Mouse (Mus musculus): ENCODE measurements around the gene Mtmr2.
A peak's percentile ranks its signal among the peaks of the same experiment; 100 is the strongest.
"Not testable (repeated sequence)": the region's sequence is repeated elsewhere in the genome, so short reads cannot be mapped to it uniquely, and the experiment has no call there.

Mtmr2 gene

DNA sequence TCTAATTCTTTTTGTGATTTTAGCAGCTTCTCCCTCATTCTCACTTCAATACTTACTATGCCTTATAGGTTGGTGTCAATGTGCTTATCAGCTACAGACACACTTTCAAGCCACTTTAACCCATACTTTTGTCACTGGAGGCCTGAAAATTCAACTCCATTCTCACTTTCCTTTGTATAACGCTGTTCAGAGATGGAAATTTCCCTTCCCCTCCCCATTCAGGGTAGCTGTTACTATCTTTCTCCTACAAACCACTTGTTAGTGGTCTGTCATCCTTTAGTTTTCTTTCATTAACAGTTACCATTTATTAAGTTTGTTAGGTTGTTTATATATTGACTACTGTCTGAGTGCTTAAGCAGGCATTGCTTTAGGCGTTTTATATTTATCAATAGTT, at the start of gene Mtmr2:
Gene Mtmr2, plus strand, starts transcription at position 7 of the 394 bp plus-strand sequence.
- no peak for DNase-seq

DNA sequence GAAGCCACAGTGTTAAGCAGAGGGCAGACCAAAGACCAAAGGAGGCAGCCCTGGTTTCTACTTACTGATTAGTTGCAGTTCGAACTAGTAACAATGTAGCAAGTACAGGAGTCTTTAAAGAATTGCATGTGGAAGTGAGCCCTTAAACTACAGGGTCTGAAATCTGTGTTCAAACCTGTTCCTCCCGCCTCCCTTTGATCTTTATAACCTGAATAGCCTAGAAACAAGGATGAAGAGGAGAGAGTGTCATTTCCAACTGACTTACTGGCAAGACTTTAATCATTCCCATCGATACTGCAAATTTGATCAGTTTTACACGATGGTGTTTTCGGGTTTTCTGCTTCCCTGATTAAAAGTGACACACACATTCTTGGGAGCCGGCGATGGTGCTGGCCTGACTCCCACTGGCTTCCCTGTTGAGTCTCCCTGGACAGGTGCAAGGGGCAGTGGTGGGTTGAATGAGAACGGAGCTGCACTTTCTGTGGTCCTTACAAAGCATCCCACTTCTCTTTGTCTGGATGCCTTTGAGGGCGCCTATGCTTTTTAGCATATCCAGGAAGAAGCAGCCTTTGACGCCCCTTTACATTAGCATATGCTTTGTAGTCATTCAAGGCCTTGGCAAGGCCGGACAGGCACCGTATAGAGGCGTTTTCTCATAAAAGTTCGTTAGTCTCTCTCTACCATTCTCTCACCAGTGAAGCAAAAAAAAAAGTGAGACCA, 49.0 kb upstream of the Mtmr2 start:
- DNase-seq = no peak

DNA sequence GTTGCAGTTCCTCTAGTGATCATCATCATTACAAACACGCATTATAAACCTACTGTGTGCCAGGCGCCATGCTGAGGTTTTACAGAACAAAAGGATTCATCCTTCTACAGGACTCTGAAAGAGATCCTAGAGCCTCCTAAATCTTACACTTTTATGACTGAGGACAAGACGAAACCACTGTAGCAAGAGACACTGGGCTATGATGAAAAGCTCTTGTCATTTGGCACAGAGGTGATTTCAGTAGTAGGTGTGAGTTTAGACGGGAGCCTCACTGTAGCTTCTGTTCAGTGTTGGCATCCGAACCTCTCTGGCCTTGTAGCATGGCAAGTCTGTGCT, 48.5 kb upstream of the Mtmr2 start:
- no peak for DNase-seq

DNA sequence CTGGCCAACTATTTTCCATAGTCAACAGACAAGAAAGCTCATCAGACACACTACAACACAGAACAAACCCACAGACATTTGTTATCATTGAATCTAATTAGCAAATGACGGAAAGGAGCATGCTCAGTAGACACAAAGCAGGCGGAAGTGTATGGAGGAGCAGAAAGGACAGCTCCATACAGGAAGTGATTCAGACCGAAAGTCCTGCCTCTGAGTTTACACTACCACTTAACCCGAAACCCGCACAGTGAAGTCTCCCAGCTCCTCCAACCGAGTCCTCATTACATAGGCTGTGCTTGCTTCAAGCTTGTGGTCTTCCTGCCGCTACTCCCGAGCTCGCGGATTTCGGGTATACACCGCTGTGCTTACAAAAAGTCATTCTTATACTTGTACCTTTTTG, 46.4 kb upstream of the Mtmr2 start:
- DNase-seq = no peak

DNA sequence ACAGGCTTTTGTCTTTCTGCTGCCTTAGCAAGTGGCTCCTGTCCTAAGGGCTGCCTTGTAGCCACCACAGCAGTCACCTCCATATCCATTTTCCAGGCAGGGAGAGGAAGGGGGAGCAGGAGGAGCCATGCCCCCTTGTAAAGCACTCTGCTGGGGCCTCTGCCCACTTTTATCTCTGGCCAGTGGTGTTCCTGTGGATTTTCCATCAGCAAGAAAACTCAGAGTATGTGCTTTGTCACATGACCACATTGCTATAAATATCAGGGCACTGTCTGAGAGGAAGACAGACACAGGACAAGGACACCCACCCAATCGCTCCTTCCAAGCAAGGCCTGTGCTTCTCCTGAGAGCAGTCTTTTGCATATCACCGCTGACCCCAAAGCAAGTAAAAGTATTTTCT, 45.1 kb upstream of the Mtmr2 start:
- no peak for DNase-seq

DNA sequence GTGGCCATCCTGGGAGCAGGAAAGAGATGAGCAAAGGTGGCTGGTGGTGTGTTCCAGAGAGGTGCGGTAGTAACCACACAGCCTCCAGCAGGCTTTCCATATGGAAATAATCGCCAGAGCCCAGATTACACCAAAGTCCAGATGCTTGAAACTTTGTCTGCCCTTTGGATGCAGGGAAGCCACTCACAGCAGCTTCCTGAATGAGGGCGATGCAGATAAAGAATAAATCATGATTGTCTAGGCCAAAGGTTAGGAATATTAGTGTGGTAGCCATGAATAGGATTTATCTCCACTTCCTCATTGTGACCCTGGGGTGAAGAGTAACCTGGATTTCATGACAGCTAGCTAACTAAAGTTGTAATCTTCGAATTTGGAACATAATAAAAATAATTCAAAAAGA, 43.3 kb upstream of the Mtmr2 start:
- no peak for DNase-seq

DNA sequence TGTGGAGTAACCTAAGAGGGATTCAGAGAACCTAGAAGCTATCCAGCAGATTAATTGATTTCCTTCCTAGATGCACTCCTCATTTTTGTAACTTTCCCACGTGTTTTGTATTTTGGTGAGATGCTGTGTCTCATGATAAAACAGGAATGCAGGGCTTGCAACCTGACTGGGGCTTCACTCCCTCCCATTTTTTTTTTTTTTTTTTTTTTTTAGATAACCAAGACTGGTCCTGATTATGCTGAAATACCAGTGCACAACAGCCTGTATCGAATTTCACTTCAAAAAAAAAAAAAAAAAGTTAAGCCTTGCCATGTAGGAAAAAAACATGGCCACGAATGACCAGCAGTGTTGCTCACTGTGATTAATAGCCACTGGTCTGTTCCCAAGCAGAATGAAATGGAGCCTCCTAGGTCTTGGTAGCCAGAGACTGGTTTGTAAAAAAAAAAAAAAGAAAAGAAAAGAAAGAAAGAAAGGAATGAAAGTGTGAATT, 41.1 kb upstream of the Mtmr2 start:
- DNase-seq = no peak

DNA sequence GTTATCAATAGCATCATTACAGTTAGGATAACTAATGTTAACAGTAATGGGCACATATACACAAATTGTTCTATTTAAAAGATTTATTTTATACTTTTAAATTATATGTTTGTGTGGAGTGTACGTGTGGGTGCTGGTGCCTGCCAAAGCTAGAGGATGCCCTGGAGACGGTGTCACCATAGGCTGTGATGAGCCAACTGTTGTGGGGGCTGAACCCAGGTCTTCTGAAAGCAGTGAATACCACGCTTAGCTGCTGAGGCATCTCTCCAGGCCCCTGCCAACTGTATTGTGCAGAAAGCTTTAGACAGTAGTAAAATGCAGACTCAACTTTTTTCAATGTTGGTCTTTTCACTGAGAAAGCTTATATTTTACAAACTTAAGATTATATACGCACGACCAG, 38.8 kb upstream of the Mtmr2 start:
- no peak for DNase-seq

DNA sequence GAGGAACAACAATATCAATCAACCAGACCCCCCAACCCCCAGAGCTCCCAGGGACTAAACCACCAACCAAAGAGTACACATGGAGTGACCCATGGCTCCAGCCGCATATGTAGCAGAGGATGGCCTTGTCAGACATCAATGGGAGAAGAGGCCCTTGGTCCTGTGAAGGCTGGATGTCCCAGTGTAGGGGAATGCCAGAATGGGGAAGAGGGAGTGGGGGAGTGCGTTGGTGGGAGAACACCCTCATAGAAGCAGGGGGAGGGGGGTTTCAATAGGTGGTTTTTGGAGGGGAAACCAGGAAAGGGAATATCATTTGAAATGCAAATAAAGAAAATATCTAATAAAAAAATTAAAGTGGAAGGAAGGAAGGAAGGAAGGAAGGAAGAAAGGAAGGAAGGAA, 32.3 kb upstream of the Mtmr2 start:
- not testable (repeated sequence) for DNase-seq

DNA sequence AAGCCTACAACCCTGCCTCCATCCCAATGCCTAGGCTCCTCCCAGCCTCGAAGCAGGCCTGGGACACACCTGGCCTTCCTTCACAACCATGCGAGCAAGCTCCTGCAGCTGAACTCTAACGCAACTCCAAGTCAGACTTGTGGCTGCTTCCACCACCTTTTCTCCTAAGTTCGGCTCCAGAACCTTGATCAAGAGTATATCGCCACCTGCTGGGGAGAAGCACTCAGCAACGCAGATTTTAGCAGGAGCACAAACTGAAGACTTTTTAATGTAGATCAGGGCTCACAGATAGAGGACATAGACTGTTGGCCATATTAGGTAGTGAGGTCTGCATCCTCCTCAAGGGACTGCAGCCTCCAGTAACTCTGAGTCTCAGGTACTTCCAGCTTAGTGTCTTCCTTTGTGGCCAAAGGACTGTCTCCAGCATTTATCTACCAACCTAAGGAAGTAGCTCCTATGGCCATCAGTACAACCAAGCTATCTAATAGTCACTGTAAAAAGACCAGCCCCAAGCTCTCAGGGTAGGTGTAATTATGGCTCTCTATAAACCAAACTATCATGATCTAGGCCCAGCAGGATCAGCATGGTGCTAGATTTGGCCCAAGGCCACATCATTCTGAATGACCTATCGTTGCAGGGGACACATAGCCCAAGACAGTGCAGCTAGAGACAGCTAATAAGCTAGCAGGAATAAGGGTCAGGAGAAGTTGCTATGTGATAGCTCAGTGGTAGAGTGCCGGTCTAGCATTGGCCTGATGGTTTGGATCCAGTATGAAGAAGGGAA, 31.7 kb upstream of the Mtmr2 start:
- peak; percentile 85 to 89 for DNase-seq

DNA sequence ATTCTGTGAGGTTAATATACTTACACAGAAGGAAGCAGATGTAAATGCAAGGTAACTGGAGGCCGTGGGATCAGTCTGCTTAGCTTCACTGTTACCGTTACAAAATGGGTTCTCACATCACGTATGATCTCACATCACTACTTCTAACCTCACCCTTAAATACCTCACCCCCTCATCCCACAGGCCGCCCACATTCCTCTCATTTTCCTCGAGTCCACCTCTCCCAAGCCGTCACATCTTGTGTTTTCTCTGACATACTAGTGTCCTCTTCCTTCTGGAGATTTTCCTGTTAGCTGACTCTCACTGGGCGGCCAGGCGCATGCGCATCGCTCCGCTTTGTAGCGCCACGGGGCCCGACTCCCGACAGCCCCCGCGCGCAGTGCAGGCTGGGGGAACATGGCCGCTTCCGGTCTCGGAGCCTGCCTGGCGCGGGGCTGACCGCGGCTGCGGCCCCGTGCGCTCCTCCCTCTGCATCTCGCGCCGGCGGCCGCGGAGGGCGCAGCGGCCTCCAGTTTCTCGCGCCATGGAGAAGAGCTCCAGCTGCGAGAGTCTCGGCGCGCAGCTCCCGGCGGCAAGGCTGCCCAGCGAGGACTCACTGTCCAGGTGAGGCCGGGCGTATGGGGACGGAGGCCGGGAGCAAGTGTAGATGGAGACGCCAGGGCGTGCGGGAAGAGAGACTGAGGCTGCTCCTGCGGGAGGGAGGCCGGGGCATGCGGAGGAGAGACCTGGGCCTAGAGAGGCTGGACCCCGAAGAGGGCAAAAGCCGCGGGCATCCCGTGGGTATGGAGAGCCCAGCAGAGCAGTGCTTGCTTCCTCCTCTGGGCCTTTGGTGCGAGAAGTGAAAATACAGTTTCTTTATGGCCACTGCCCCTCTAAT, 826 bp downstream of the Mtmr2 start:
- DNase-seq = peak; percentile 97 to 99

DNA sequence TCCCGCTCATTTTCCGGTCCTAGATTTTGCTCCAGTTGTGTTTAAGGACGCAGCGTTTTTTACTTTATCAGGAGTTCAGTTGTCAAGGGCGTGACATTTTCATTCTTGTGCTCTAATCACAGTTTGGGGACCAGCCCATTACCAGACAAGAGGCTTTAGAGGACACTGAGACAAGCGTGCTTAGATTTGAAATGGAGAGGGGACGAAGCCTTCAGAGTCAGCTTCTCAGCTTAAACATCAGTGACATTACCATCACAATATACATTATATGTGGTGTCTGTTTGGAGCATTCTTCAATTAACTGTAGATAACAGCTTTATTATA, 1.4 kb downstream of the Mtmr2 start:
- no peak for DNase-seq

DNA sequence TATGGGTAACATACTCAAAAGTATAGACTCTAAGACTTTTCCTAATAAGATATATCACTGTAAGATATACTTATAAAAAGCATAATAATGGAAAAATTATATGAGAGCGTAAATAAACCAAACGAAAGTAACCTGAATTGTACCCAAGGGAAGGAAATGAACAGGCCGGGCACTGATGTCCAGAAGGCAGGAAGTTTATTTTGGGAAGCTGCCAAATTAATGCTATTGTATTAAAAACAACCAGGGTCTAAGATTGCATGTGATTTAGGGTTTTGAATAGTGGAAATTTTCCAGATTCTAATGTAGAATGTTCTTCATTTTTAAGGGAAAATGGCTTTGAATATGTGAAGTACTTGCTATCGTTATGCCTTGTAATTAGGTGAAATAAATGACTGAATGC, 4.3 kb downstream of the Mtmr2 start:
- DNase-seq = peak; percentile 17 to 76

DNA sequence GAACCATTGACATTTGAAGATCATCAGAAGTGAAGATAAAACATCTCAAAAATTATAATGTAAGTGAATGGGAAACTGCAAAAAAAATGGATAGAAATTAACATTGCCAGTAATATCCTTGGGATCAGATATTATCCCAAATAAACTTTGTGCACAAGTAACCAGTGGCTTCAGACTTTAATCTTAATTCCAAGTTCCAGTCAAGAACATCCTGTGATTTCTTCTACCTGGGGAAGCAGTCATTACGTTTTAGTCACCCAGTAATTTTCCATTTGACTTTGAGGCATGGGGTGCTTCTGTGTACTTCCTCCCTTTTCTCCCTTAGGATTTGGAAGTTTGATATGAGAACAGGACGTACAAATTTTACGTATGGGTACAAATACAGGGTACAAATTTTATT, 12.2 kb downstream of the Mtmr2 start:
- peak in 1 of 2 experiments; percentile 52 for DNase-seq

DNA sequence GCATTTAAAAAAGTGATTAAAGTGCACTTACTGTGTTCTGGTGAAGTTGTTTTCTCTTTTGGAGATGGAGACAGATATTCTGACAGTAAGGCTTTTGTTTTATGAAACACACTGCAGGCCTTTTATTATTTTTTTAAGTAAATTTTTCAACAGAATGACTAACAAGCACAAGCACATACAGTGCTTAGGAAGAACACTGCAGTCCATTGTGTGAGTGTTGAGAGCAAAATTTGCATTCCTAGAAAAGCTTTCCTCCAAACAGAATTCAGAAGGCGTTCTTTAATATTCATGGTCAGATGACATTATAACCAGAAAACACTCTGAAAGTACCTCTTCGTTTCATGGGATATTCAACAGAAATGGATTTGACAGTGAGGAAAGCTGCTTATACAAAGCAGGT, 17.4 kb downstream of the Mtmr2 start:
- no peak for DNase-seq

DNA sequence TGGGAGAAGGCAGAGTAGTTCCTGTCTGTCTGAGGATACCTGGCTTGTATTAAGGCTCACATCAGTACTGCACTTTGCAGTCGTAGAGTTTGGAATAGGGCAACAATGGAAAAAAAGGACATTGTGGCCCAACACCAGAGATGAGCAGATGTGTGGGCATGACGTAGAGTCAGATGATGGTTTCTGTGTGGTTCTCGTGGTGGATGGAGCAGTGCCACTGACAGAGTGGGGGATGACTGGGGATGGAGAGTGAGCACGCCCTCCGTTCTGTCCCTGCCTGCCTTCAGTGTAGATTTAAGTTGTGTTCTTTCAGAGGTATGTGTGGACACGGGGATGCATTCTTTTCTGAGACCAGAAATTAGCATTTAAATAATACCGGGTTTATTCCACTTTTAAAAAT, 18.4 kb downstream of the Mtmr2 start:
- DNase-seq = no peak

DNA sequence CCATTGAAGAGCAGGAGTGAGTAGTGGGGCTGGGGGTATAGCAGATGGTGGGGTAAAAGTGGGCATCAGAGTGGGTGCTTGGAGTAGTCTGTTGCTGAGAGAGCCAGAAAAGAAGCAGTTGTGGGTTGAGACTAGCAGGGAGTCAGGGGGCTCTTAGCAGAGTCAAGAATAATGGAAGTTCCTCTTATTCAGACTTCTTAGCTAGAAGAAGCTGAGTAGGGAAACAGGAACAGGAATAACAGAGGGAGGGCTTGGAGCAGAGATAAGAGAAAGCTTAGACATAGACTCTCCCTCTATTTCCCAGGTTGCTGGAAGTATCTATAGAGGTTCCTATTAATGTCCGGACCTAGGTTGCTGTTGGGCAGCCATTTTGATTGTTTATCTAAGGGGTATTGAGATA, 26.5 kb downstream of the Mtmr2 start:
- no peak for DNase-seq

DNA sequence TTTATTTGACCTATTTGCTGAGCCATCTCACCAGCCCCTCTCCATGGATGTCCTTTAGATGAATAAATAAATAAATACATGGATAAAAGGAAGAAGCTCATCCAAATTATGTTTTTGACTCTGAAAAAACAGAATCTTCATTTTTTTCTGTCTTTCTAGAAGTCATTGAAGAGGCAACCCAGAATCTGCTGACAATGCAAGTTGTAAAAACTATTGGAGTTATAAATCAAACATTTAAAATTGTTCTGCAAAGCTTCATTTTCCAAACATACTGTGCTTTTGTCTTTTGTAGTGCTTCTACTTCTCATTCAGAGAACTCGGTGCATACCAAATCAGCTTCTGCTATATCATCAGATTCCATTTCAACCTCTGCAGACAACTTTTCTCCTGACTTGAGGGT, 33.8 kb downstream of the Mtmr2 start:
- DNase-seq = no peak

DNA sequence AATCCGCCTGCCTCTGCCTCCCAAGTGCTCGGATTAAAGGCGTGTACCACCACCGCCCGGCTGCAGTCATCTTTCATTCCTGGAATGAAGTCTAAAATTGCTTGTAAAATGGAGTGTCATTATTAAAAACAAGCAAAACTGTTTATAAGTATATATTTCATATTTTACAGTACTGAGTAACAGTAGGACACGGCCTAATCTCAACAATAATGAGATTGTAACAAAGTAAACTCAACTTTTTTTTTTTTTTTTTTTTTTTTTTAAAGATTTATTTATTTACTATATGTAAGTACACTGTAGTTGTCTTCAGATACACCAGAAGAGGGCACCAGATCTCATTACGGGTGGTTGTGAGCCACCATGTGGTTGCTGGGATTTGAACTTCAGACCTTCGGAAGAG, 42.7 kb downstream of the Mtmr2 start:
- not testable (repeated sequence) for DNase-seq

DNA sequence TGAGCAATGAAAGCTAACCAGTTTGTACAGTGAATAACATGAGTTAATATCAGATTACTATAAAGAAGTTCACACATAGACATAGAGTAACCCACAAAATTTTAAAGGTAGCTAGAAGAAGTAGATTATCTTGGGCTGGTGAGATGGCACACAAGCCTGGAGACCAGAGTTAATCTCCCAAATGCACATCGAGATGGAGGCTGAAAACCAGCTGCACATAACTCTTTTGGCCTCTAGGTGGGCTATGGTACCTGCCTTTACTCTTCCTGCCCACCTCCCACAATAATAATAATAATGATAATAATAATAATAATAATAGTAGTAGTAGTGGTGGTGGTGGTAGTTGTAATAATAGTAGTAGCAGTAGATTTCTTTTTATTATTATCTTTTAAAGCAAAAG, 46.1 kb downstream of the Mtmr2 start:
- no peak for DNase-seq

DNA sequence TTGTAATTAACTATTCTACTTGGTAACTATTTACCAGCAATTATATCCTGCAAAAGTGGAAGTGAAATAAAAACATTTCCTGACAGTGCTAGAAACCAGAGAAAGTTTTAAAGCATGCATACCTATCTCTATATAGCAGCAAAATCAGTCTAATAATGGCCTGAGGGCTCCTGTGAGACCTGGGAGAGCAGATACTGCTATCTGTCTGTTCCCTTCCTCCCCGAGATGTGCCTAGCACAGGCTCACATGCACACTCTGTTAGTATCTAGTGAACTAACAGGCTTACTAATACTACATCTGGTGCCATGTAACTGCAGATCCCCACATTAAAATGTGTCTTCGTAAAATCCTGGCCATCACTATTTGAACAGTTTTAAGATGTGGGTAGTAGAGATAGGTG, 46.5 kb downstream of the Mtmr2 start:
- no peak for DNase-seq

DNA sequence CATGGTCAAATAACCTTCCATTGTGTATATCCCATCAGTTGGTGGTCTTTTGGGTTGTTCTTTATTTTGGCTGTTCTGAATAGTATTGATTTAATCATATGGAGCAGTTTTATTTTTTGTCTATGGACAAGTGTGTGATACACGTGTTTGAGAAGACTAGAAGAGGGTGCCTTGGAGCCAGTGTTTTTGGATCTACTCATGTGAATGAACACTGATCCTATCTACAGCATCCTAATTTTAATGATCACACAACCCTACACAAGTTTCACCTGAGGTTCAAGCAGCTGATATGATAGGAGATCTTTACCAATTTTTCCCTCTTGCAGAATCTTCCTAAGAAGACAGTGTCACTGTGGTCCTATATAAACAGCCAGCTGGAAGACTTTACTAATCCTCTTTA, 56.3 kb downstream of the Mtmr2 start:
- DNase-seq = no peak

DNA sequence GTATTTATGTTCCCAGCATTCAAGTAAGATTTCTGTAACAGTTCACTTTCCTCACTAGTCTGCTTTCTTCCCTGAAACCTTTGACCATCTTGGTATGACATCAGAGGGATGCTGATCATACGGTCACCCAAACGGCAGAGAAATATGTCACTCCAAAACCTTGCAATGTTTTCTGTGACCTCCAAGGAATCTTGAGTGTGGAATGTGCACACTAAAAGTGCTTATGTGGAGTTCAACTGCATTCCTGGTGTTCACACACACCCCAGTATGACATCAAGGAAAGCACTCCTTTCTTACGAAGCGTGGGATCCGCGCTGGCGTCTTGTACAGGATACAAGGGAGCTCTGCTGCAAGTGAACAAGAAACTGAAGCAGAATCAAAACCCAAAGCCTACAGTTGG, 58.6 kb downstream of the Mtmr2 start:
- DNase-seq = no peak

DNA sequence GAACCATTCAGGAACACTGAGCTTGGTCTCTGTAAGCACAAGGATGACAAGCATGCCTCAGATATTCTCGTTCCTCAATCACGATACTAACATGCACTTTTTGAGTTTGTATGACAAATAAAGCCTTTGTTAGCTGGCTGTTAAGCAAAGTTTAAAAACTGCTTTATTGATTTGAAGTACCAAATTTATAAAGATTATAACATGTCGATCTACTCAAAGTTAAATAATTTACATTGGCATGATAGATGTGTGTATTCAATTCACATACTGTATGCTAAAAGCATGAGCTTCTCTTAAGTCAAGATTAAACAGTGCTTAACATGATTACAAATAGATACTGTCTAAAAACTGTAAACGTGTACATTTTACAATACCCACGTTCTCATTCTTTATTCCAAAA, 59.4 kb downstream of the Mtmr2 start:
- no peak for DNase-seq

All from kidney, postnatal 36 days (tissue).